Mouse (Mus musculus): Measurements from ENCODE around the gene Sorcs2. TPM values are rescaled to one million over a fixed set of nuclear protein-coding genes. Genes with fewer than 3 reads are reported as not detected.

The Sorcs2 gene
- polyA plus RNA-seq, 1 experiment from 2014 or later = 12.8 TPM

DNA sequence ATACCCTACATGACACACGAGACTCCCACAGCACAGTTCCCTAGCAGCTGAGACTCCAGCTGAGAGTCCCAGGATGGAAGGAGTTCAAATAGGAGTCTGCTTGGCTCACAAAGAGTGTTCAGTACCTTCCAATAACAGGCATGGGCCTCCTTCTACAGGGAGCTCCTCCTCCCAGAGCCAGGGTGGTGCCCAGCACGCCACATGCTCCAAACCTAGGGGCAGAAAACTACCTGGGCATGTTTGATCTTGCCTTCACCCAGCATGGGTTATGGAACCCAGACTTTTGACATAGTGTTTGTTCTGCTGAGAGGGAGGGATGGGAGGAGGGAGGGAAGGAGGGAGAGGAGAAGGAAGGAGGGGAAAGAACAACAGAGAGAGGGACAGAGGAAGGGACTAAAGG lies 62.3 kb downstream of the Sorcs2 start:
- H3K4me3 ChIP-seq (ENCODE audit: low read depth, low read length) = no peak overlapping the region
- no peak overlapping the region for H3K4me2 ChIP-seq (ENCODE audit: low read length)
- H3K9me3 ChIP-seq (ENCODE audit: control insufficient read depth, low read length) = no peaks in the 10 kb centered on the region
- ATAC-seq (replicated peaks; ENCODE audit: low FRiP score, low TSS enrichment, low read depth) (no peak), DNase-seq (ENCODE audit: low spot score) (no peak)
- no peaks in the 10 kb centered on the region for H3K36me3 ChIP-seq (ENCODE audit: control insufficient read depth, insufficient read depth, low read length)
- 0 out of 2 replicates have a peak, but pooled peaks cover 6% of the 10 kb centered on the region for H3K4me1 ChIP-seq (replicated peaks; ENCODE audit: control insufficient read depth, insufficient read depth, low read length)
- no peaks in the 10 kb centered on the region for H3K27me3 ChIP-seq (replicated peaks; ENCODE audit: control insufficient read depth, insufficient read depth, low read length)
- H3K27ac ChIP-seq (ENCODE audit: low read depth) = no peak overlapping the region
- 79% methylated on average over 2 of the region's 2 CpGs for WGBS
- no peak overlapping the region for H3K9ac ChIP-seq (ENCODE audit: low read length)

DNA sequence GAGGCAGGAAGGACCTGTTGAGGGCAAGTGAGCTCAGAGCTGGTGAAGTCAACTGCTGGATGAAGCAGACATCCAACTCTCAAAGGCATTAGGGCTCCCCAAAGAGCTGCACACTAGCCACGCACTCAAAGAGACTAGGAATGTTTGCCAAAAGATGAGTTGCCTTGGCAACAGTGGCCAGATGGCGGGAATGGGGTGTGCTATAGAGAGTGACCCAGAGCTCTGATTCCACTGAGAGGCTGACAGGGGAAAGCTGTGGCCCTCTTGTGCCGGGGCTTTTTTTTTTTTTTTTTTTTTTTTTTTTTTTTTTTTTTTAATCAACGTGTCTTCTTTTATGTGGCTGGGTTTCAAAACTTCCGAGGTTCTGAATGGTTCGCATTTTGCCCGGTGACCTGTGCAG lies 63.7 kb downstream of the Sorcs2 start:
- no peak overlapping the region for H3K4me2 ChIP-seq (ENCODE audit: low read length)
- no peak overlapping the region for H3K9ac ChIP-seq (ENCODE audit: low read length)
- DNase-seq (ENCODE audit: low spot score) = no peak
- 0 out of 2 replicates have a peak, but pooled peaks cover 6% of the 10 kb centered on the region for H3K4me1 ChIP-seq (replicated peaks; ENCODE audit: control insufficient read depth, insufficient read depth, low read length)
- H3K27ac ChIP-seq (ENCODE audit: low read depth) = no peak overlapping the region
- WGBS = 54% methylated on average over 7 of the region's 7 CpGs
- ATAC-seq (replicated peaks; ENCODE audit: low FRiP score, low TSS enrichment, low read depth) = peak; percentile 56
- H3K4me3 ChIP-seq (ENCODE audit: low read depth, low read length) = no peak overlapping the region
- no peaks in the 10 kb centered on the region for H3K9me3 ChIP-seq (ENCODE audit: control insufficient read depth, low read length)
- H3K27me3 ChIP-seq (replicated peaks; ENCODE audit: control insufficient read depth, insufficient read depth, low read length) = no peaks in the 10 kb centered on the region
- no peaks in the 10 kb centered on the region for H3K36me3 ChIP-seq (ENCODE audit: control insufficient read depth, insufficient read depth, low read length)

DNA sequence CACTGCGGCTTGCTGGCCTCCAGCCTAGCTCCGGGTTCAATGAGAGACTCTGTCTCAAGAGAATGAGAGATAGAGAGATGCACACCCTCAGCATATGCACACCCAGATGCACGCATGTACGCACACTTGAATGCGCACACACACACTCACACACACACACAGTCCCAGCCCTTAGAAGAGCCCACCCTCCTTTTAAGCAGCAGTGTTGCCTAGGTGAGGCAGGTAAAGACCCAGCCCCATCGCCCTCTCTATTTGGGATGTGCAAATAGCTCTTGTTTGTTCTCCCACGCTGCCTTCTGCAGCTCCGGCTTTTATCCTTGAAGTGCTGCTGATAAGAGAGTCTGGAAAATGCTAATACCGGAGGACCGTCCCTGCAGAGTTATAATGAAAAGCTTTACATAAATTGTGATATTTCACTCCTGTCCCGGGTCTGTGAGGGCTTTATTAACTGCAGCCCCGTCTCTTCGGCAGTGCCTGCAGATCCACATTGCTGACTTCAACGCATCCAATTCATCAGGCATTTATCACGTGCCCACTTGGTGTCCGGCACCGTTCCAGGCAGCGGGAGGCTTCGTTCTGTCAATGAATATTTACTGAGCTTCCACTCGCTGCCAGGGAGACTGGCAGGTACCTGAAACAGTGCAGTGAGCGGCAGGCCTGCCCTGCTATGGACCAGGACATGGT lies 67.3 kb downstream of the Sorcs2 start:
- H3K4me2 ChIP-seq (ENCODE audit: low read length) = no peak overlapping the region
- WGBS = 39% methylated on average over 21 of the region's 21 CpGs
- no peak overlapping the region for H3K9ac ChIP-seq (ENCODE audit: low read length)
- no peaks in the 10 kb centered on the region for H3K9me3 ChIP-seq (ENCODE audit: control insufficient read depth, low read length)
- ATAC-seq (replicated peaks; ENCODE audit: low FRiP score, low TSS enrichment, low read depth) = 0 out of 2 replicates have a peak, but pooled peaks have one; percentile 38
- H3K36me3 ChIP-seq (ENCODE audit: control insufficient read depth, insufficient read depth, low read length) = no peaks in the 10 kb centered on the region
- H3K4me3 ChIP-seq (ENCODE audit: low read depth, low read length) = no peak overlapping the region
- H3K27me3 ChIP-seq (replicated peaks; ENCODE audit: control insufficient read depth, insufficient read depth, low read length) = no peaks in the 10 kb centered on the region
- 0 out of 2 replicates have a peak, but pooled peaks cover 6% of the 10 kb centered on the region for H3K4me1 ChIP-seq (replicated peaks; ENCODE audit: control insufficient read depth, insufficient read depth, low read length)
- no peak overlapping the region for H3K27ac ChIP-seq (ENCODE audit: low read depth)
- no peak for DNase-seq (ENCODE audit: low spot score)

DNA sequence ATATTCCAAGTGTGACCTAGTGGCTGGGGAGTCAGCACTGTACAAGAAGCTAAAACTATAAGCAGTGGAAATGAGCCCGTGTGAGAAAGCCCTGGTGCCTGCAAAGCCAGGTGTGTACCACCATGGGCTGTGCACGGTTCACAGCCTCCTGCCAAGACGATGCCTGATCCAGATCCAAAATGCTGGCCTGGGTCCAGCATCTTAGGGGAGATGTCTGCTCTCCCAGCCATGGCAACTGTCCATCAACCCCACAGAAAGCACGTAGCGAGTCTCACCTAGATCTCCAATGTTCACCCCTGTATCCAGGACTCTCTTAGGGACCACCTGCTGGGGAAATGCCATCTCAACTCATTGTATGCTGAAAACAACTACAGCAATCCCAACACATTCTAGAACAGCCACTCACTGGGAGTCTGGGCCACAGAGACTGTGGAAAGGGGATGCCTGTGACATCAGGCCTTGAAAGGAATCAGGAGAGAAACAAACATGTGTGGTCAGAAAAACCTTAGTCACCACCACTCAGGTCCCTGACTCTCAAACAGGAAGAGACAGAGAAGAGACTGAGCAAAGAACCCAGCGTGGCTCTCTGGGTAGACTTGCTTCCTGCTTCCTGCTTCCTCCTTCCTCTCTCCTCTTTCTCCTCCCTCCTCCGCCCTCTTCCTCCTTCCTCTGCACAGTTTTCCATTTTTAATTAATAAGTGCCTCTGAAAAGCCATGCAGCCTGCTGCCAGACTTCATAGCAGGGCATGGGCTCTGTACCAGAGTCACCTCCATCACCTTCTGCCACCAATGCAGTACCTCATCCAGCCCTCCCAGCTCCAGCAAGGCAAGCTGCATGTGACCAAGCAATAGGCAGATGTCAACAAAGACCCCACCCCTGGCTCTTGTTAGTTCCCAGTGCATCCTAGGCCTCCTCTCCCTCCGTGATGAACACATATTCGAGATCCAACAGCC lies 71.6 kb downstream of the Sorcs2 start:
- Histone ChIP-seq H3K27ac (ENCODE audit: low read depth) (no peak overlapping the region), H3K4me1 (replicated peaks; ENCODE audit: control insufficient read depth, insufficient read depth, low read length) (peaks cover 26% of the 10 kb centered on the region), H3K4me2 (ENCODE audit: low read length) (no peak overlapping the region), H3K9me3 (ENCODE audit: control insufficient read depth, low read length) (no peaks in the 10 kb centered on the region), H3K36me3 (ENCODE audit: control insufficient read depth, insufficient read depth, low read length) (no peaks in the 10 kb centered on the region), H3K27me3 (replicated peaks; ENCODE audit: control insufficient read depth, insufficient read depth, low read length) (no peaks in the 10 kb centered on the region), H3K4me3 (ENCODE audit: low read depth, low read length) (no peak overlapping the region), H3K9ac (ENCODE audit: low read length) (no peak overlapping the region)
- WGBS = 77% methylated on average over 9 of the region's 9 CpGs
- no peak for DNase-seq (ENCODE audit: low spot score)
- no peak for ATAC-seq (replicated peaks; ENCODE audit: low FRiP score, low TSS enrichment, low read depth)

DNA sequence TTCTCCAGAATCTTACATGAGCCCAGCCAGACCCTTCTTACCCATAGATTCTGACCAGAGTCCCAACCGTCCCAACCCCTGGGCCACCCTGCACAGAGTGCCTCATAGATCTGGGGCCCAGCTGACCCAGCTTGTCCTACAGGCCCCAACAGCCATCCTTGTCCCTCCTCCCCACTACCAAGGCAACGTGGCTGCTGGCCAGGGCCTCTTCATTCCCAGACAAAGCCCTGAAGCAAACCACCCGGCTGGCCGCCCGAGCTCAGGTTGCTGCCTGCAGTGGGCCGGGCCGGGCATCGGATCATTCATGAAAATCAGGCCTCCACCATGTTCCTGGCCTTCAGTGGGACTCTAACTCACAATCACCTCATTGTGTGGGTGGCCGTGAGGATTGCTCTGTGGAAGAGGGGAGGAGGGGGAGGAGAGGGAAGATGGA lies 73.8 kb downstream of the Sorcs2 start:
- DNase-seq (ENCODE audit: low spot score) = peak; percentile 72
- H3K9me3 ChIP-seq (ENCODE audit: control insufficient read depth, low read length) = no peaks in the 10 kb centered on the region
- 46% methylated on average over 9 of the region's 9 CpGs for WGBS

DNA sequence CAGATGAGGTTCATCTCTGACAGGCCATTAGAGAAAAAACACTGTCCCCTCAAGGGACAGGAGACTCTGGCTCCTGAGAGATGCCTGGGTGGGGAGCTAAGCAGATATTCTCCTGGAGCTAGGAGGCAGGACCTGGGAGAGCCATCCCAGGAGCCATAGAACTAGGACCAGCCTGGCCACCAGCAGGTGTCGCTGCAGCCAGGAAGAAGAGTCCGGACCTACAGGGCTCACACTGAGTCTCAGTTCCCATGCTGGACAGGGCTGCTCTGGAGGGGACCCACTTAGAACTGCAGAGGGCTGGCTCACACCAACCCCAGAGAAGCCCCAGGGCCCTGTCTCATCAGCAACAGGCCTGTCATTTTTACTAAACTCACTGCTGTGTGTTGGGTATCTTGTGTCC lies 74.4 kb downstream of the Sorcs2 start:
- 4% methylated on average over 2 of the region's 2 CpGs for WGBS
- 0 out of 2 replicates have a peak overlapping the region, but pooled peaks have one; percentile 38 for H3K27ac ChIP-seq (ENCODE audit: low read depth)
- DNase-seq (ENCODE audit: low spot score) = peak; percentile 90
- H3K9ac ChIP-seq (ENCODE audit: low read length) = no peak overlapping the region
- no peaks in the 10 kb centered on the region for H3K9me3 ChIP-seq (ENCODE audit: control insufficient read depth, low read length)
- ATAC-seq (replicated peaks; ENCODE audit: low FRiP score, low TSS enrichment, low read depth) = peak; percentile 88
- no peaks in the 10 kb centered on the region for H3K36me3 ChIP-seq (ENCODE audit: control insufficient read depth, insufficient read depth, low read length)
- no peaks in the 10 kb centered on the region for H3K27me3 ChIP-seq (replicated peaks; ENCODE audit: control insufficient read depth, insufficient read depth, low read length)
- H3K4me3 ChIP-seq (ENCODE audit: low read depth, low read length) = no peak overlapping the region
- peaks cover 30% of the 10 kb centered on the region for H3K4me1 ChIP-seq (replicated peaks; ENCODE audit: control insufficient read depth, insufficient read depth, low read length)
- no peak overlapping the region for H3K4me2 ChIP-seq (ENCODE audit: low read length)

More for the DNA sequence above, 73.8 kb downstream of the Sorcs2 start:
- H3K36me3 ChIP-seq (ENCODE audit: control insufficient read depth, insufficient read depth, low read length) = no peaks in the 10 kb centered on the region
- peak overlapping the region; percentile 38; the same call in 1 of the 2 replicates for H3K27ac ChIP-seq (ENCODE audit: low read depth)
- H3K9ac ChIP-seq (ENCODE audit: low read length) = no peak overlapping the region
- H3K4me3 ChIP-seq (ENCODE audit: low read depth, low read length) = no peak overlapping the region
- H3K4me2 ChIP-seq (ENCODE audit: low read length) = no peak overlapping the region
- ATAC-seq (replicated peaks; ENCODE audit: low FRiP score, low TSS enrichment, low read depth) = 0 out of 2 replicates have a peak, but pooled peaks have one; percentile 28
- H3K27me3 ChIP-seq (replicated peaks; ENCODE audit: control insufficient read depth, insufficient read depth, low read length) = no peaks in the 10 kb centered on the region
- H3K4me1 ChIP-seq (replicated peaks; ENCODE audit: control insufficient read depth, insufficient read depth, low read length) = peaks cover 30% of the 10 kb centered on the region

DNA sequence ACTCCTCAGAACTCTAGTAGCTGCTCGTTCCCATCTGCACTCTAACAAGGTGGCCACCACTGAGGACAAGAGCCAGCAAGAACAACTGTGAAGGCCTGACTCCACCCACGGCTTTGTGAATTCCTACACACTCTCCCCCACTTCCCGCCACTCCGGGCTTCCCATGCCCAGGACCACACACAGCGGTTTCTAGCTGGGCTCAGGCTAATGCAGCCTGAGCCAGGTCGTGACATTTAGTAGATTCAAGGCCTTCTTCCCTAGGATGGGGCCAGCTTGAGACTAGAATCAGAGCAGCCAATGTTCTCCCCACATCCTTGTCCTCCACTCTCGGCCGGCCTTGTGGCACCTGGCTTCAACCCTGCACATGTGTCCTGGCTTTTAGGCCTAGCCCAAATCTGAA lies 76.4 kb downstream of the Sorcs2 start:
- DNase-seq (ENCODE audit: low spot score) = no peak
- H3K27me3 ChIP-seq (replicated peaks; ENCODE audit: control insufficient read depth, insufficient read depth, low read length) = no peaks in the 10 kb centered on the region

DNA sequence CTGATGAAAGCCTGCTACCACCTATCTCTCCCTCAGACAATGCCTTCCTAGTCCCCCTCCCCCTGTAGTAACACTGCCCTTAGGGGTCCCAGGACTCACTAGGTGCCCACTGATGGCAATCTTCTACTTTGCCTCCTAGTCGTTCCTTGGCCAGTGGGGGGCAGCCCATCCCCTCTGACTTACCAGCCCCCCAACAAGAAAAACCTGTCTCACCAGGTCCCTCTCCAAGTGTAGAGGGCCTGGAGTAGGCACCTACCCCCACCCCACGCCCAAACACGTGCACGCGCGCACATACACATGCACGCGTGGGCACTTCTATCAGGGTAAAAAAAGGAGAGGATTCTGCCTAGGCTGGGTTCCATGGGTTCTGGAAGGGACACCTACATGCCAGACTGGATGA lies 77.3 kb downstream of the Sorcs2 start:
- Histone ChIP-seq H3K27ac (ENCODE audit: low read depth) (no peak overlapping the region), H3K4me2 (ENCODE audit: low read length) (no peak overlapping the region), H3K9ac (ENCODE audit: low read length) (no peak overlapping the region), H3K4me3 (ENCODE audit: low read depth, low read length) (no peak overlapping the region), H3K4me1 (replicated peaks; ENCODE audit: control insufficient read depth, insufficient read depth, low read length) (peaks cover 30% of the 10 kb centered on the region), H3K9me3 (ENCODE audit: control insufficient read depth, low read length) (no peaks in the 10 kb centered on the region), H3K36me3 (ENCODE audit: control insufficient read depth, insufficient read depth, low read length) (no peaks in the 10 kb centered on the region), H3K27me3 (replicated peaks; ENCODE audit: control insufficient read depth, insufficient read depth, low read length) (no peaks in the 10 kb centered on the region)
- ATAC-seq (replicated peaks; ENCODE audit: low FRiP score, low TSS enrichment, low read depth) = no peak
- 83% methylated on average over 8 of the region's 8 CpGs for WGBS
- no peak for DNase-seq (ENCODE audit: low spot score)

More for the DNA sequence above, 76.4 kb downstream of the Sorcs2 start:
- ATAC-seq (replicated peaks; ENCODE audit: low FRiP score, low TSS enrichment, low read depth) = no peak
- H3K27ac ChIP-seq (ENCODE audit: low read depth) = no peak overlapping the region
- peaks cover 30% of the 10 kb centered on the region for H3K4me1 ChIP-seq (replicated peaks; ENCODE audit: control insufficient read depth, insufficient read depth, low read length)
- WGBS = 32% methylated on average over 8 of the region's 8 CpGs
- no peaks in the 10 kb centered on the region for H3K36me3 ChIP-seq (ENCODE audit: control insufficient read depth, insufficient read depth, low read length)
- no peak overlapping the region; the same call in 1 of the 2 replicates for H3K4me2 ChIP-seq (ENCODE audit: low read length)
- no peaks in the 10 kb centered on the region for H3K9me3 ChIP-seq (ENCODE audit: control insufficient read depth, low read length)
- H3K4me3 ChIP-seq (ENCODE audit: low read depth, low read length) = no peak overlapping the region
- no peak overlapping the region for H3K9ac ChIP-seq (ENCODE audit: low read length)

Measured in intestine, embryonic 14.5 days (tissue).